Mouse (Mus musculus): ENCODE measurements around the gene Ctnnd2. TPM values are rescaled to one million over a fixed set of nuclear protein-coding genes. Genes with fewer than 3 reads are reported as not detected.

Gene Ctnnd2
- polyA plus RNA-seq, 1 experiment: 2.1 TPM

DNA sequence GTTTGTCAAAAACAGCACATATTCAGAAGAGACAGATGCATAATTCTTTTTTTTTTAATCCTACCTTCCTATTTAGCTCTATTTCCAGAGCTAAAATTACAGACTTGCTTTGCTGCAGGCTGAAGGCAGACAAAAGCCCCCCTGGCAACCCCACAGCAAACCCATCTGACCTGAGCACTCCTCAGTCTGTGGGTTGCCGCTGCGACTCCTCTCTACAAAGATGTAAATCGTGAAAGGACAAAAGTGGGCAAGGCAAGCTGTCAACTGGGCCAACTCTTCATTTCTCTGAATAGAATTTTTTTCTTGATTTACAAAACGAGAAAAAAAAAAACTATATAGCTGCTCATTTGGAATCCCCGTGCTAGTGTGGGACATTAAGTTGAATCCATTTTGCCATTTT is 879.1 kb downstream of the Ctnnd2 start:
- WGBS: 81% methylated on average over 5 of the region's 5 CpGs
- Histone ChIP-seq H3K27ac (ENCODE audit: control insufficient read depth, insufficient read depth, low read depth, low read length, poor library complexity) (no peak overlapping the region), H3K4me1 (ENCODE audit: control insufficient read depth, insufficient read depth, low read length) (no peaks in the 10 kb centered on the region), H3K4me3 (replicated peaks; ENCODE audit: control insufficient read depth, low read depth, low read length) (no peak overlapping the region)
- TF ChIP-seq POLR2A (IDR thresholded peaks at IDR 0.05; ENCODE audit: borderline replicate concordance, control insufficient read depth, low read depth, low read length) (no peak), CTCF (IDR thresholded peaks at IDR 0.05; ENCODE audit: control insufficient read depth, insufficient read depth, low read length) (no peak)

DNA sequence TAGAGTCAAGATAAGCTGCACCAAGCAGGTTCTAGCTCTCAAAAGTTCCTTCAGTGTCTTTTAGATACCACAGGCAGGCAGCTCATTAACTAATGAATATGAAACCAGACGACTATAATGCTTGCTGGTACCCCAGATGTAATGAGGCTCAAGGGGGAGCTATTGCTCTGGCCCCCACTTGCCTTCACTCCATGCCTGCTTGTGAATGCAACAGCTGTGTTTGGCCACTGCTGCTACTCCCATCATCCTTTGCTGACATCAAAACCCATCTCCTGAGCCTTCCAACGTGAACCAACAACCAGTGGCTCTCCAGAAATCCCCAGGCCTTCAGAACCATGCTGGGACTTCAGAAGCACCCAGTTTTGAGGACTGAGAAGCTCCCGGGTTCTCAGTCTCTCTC is 883.8 kb downstream of the Ctnnd2 start:
- H3K4me3 ChIP-seq (replicated peaks; ENCODE audit: control insufficient read depth, low read depth, low read length): no peak overlapping the region
- no peaks in the 10 kb centered on the region for H3K4me1 ChIP-seq (ENCODE audit: control insufficient read depth, insufficient read depth, low read length)
- H3K27ac ChIP-seq (ENCODE audit: control insufficient read depth, insufficient read depth, low read depth, low read length, poor library complexity): no peak overlapping the region
- no peak for TF ChIP-seq POLR2A (IDR thresholded peaks at IDR 0.05; ENCODE audit: borderline replicate concordance, control insufficient read depth, low read depth, low read length)
- 48% methylated on average over 3 of the region's 3 CpGs for WGBS

DNA sequence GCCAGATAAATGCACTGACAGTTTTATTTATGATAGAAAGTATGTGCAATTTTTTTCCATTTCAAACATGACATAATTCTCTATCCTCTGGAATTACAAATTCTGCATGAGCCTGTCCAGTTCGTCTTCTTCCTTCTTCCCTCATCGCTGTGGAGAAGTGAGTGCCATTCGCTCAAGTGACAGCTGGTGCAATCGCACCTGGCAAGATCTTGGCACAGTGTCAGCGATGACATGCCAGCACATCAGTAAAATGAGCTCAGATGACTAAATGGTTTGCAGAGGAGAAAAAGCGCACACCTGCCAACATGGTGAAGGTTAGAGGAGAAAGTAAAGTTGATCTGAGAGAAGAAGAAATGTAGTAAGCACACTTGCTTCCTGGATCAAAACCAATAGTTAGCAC is 885.9 kb downstream of the Ctnnd2 start:
- H3K4me3 ChIP-seq (replicated peaks; ENCODE audit: control insufficient read depth, low read depth, low read length): no peak overlapping the region
- TF ChIP-seq POLR2A (IDR thresholded peaks at IDR 0.05; ENCODE audit: borderline replicate concordance, control insufficient read depth, low read depth, low read length): no peak
- TF ChIP-seq CTCF (IDR thresholded peaks at IDR 0.05; ENCODE audit: control insufficient read depth, insufficient read depth, low read length): no peak
- 85% methylated on average over 6 of the region's 6 CpGs for WGBS
- H3K27ac ChIP-seq (ENCODE audit: control insufficient read depth, insufficient read depth, low read depth, low read length, poor library complexity): no peak overlapping the region
- H3K4me1 ChIP-seq (ENCODE audit: control insufficient read depth, insufficient read depth, low read length): no peaks in the 10 kb centered on the region

DNA sequence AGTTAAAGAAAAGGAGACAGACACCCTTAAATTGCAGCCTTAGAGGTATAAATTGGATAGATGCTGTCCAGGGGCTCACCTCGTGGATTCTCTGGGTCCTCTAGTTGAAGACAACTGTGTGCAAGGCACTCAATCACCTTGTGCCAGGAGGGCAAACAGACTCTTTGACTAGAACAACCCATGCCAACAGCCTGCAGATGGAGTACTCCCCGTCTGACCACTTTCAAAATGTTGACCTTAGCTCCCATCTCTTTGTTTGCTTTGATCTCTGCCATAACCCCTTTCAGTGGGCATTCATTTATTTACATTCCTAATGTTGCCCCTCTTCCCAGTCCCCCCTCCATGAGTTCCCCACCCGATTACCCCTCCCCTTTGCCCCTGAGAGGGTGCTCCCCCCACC is 891.3 kb downstream of the Ctnnd2 start:
- Histone ChIP-seq H3K4me3 (replicated peaks; ENCODE audit: control insufficient read depth, low read depth, low read length) (no peak overlapping the region), H3K27ac (ENCODE audit: control insufficient read depth, insufficient read depth, low read depth, low read length, poor library complexity) (no peak overlapping the region), H3K4me1 (ENCODE audit: control insufficient read depth, insufficient read depth, low read length) (no peaks in the 10 kb centered on the region)
- TF ChIP-seq POLR2A (IDR thresholded peaks at IDR 0.05; ENCODE audit: borderline replicate concordance, control insufficient read depth, low read depth, low read length) (no peak), CTCF (IDR thresholded peaks at IDR 0.05; ENCODE audit: control insufficient read depth, insufficient read depth, low read length) (no peak)
- WGBS: 58% methylated on average over 3 of the region's 3 CpGs

DNA sequence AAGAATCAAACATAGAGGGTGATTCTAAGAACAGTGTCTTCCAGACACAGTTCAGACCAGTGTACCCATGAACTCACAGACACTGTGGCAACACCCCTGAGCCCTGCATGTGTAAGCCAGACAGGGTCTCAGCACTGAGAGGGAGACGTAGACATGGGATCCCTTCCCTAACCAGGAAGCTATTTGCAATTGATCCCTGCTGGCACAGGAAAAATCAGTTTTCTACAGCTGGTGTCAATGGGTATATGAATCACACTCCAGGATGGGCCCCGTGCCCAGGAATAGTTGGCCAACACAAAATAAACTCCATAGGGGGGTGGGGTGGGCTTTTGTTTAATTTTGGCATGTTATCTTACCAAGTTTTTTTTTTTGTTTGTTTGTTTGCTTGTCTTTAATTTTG is 895.7 kb downstream of the Ctnnd2 start:
- Histone ChIP-seq H3K27ac (ENCODE audit: control insufficient read depth, insufficient read depth, low read depth, low read length, poor library complexity) (no peak overlapping the region), H3K4me3 (replicated peaks; ENCODE audit: control insufficient read depth, low read depth, low read length) (no peak overlapping the region), H3K4me1 (ENCODE audit: control insufficient read depth, insufficient read depth, low read length) (no peaks in the 10 kb centered on the region)
- WGBS: 69% methylated on average over 2 of the region's 2 CpGs
- no peak for TF ChIP-seq CTCF (IDR thresholded peaks at IDR 0.05; ENCODE audit: control insufficient read depth, insufficient read depth, low read length)
- TF ChIP-seq POLR2A (IDR thresholded peaks at IDR 0.05; ENCODE audit: borderline replicate concordance, control insufficient read depth, low read depth, low read length): no peak

DNA sequence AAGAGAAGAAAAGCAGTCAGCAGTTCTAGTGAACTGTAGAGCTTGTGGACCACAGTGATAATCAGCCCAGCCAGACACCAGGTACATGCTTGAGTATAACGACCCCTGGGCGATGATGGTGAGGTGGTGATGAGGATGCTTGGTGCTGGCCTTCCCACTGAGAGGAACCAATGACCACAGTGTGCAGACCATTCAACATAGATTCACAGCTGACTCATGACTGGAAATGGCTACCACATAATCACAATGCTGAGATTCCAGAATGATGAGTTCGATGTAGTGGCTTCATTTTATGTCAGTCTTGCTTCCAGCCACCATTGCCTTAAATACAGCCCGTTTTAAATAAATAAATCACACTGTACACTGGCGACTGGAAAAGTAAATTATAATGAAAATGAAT is 897.9 kb downstream of the Ctnnd2 start:
- 74% methylated on average over 5 of the region's 5 CpGs for WGBS
- Histone ChIP-seq H3K4me3 (replicated peaks; ENCODE audit: control insufficient read depth, low read depth, low read length) (no peak overlapping the region), H3K4me1 (ENCODE audit: control insufficient read depth, insufficient read depth, low read length) (no peaks in the 10 kb centered on the region), H3K27ac (ENCODE audit: control insufficient read depth, insufficient read depth, low read depth, low read length, poor library complexity) (no peak overlapping the region)
- TF ChIP-seq CTCF (IDR thresholded peaks at IDR 0.05; ENCODE audit: control insufficient read depth, insufficient read depth, low read length) (no peak), POLR2A (IDR thresholded peaks at IDR 0.05; ENCODE audit: borderline replicate concordance, control insufficient read depth, low read depth, low read length) (no peak)
